Mouse (Mus musculus): ENCODE data around the gene Itga11. TPM values are rescaled to one million over a fixed set of nuclear protein-coding genes. Genes with fewer than 3 reads are reported as not detected.
"Not testable (repeated sequence)": the region's sequence is repeated elsewhere in the genome, so short reads cannot be mapped to it uniquely, and the experiment has no call there.

Itga11 gene
- polyA plus RNA-seq, 1 experiment from 2014 or later: 1.4 TPM

- Histone ChIP-seq H3K9me3 (no peaks in the 10 kb centered on the region), H3K27ac (replicated peaks) (no peak overlapping the region), H3K27me3 (no peaks in the 10 kb centered on the region), H3K36me3 (no peaks in the 10 kb centered on the region), H3K4me2 (no peak overlapping the region), H3K4me3 (no peak overlapping the region), H3K4me1 (replicated peaks) (peaks cover 14% of the 10 kb centered on the region), H3K9ac (no peak overlapping the region)
- ATAC-seq (ENCODE audit: low read depth): no peak
- 85% methylated on average over 4 of the region's 4 CpGs for WGBS
These were observed 18.6 kb upstream of the Itga11 start for GRCm38 (mm10) chr9:62659026-62659425.

- not testable (repeated sequence) for H3K9ac ChIP-seq; H3K4me3 ChIP-seq; H3K36me3 ChIP-seq; H3K9me3 ChIP-seq; H3K27me3 ChIP-seq; ATAC-seq (ENCODE audit: low read depth); H3K4me2 ChIP-seq; H3K27ac ChIP-seq (replicated peaks)
- 91% methylated on average over 9 of the region's 9 CpGs for WGBS
- H3K4me1 ChIP-seq (replicated peaks): peaks cover 11% of the 10 kb centered on the region
These were observed 16.7 kb upstream of the Itga11 start for GRCm38 (mm10) chr9:62660971-62661370.

GRCm38 (mm10) chr9:62663443-62663842 is 14.2 kb upstream of the Itga11 start:
- H3K9me3 ChIP-seq: no peaks in the 10 kb centered on the region
- peaks cover 11% of the 10 kb centered on the region for H3K4me1 ChIP-seq (replicated peaks)
- H3K27ac ChIP-seq (replicated peaks): no peak overlapping the region
- H3K27me3 ChIP-seq: no peaks in the 10 kb centered on the region; the same call in 1 of the 2 replicates
- H3K4me3 ChIP-seq: no peak overlapping the region
- H3K36me3 ChIP-seq: no peaks in the 10 kb centered on the region
- H3K9ac ChIP-seq: no peak overlapping the region
- H3K4me2 ChIP-seq: no peak overlapping the region
- WGBS: 51% methylated on average over 2 of the region's 2 CpGs
- no peak for ATAC-seq (ENCODE audit: low read depth)

GRCm38 (mm10) chr9:62664115-62664725 is 13.4 kb upstream of the Itga11 start:
- no peaks in the 10 kb centered on the region for H3K9me3 ChIP-seq
- 29% methylated on average over 10 of the region's 10 CpGs for WGBS
- no peak overlapping the region for H3K9ac ChIP-seq
- H3K27ac ChIP-seq (replicated peaks): no peak overlapping the region
- H3K27me3 ChIP-seq: no peaks in the 10 kb centered on the region; the same call in 1 of the 2 replicates
- no peak overlapping the region for H3K4me3 ChIP-seq
- no peaks in the 10 kb centered on the region for H3K36me3 ChIP-seq
- H3K4me2 ChIP-seq: no peak overlapping the region
- ATAC-seq (ENCODE audit: low read depth): no peak
- H3K4me1 ChIP-seq (replicated peaks): peaks cover 11% of the 10 kb centered on the region

- Histone ChIP-seq H3K9ac (no peak overlapping the region), H3K36me3 (no peaks in the 10 kb centered on the region), H3K4me1 (replicated peaks) (peaks cover 11% of the 10 kb centered on the region), H3K9me3 (no peaks in the 10 kb centered on the region), H3K4me2 (no peak overlapping the region), H3K4me3 (no peak overlapping the region), H3K27ac (replicated peaks) (no peak overlapping the region), H3K27me3 (no peaks in the 10 kb centered on the region; the same call in 1 of the 2 replicates)
- no peak for ATAC-seq (ENCODE audit: low read depth)
- 82% methylated on average over 4 of the region's 4 CpGs for WGBS
These were observed 11.7 kb upstream of the Itga11 start for GRCm38 (mm10) chr9:62665892-62666291.

GRCm38 (mm10) chr9:62668503-62668902 is 9.1 kb upstream of the Itga11 start:
- H3K9me3 ChIP-seq: no peaks in the 10 kb centered on the region
- H3K4me2 ChIP-seq: no peak overlapping the region
- no peak overlapping the region for H3K27ac ChIP-seq (replicated peaks)
- WGBS: 85% methylated on average over 4 of the region's 4 CpGs
- H3K4me3 ChIP-seq: no peak overlapping the region
- H3K36me3 ChIP-seq: no peaks in the 10 kb centered on the region
- ATAC-seq (ENCODE audit: low read depth): no peak
- no peak overlapping the region for H3K9ac ChIP-seq
- H3K27me3 ChIP-seq: no peaks in the 10 kb centered on the region; the same call in 1 of the 2 replicates
- H3K4me1 ChIP-seq (replicated peaks): peaks cover 10% of the 10 kb centered on the region

- Histone ChIP-seq H3K4me2 (no peak overlapping the region), H3K4me1 (replicated peaks) (peaks cover 11% of the 10 kb centered on the region), H3K4me3 (no peak overlapping the region), H3K9ac (no peak overlapping the region), H3K27me3 (peaks cover 23% of the 10 kb centered on the region), H3K36me3 (no peaks in the 10 kb centered on the region), H3K9me3 (no peaks in the 10 kb centered on the region), H3K27ac (replicated peaks) (no peak overlapping the region)
- 88% methylated on average over 7 of the region's 7 CpGs for WGBS
- no peak for ATAC-seq (ENCODE audit: low read depth)
These were observed 4.4 kb upstream of the Itga11 start for GRCm38 (mm10) chr9:62673241-62673640.

GRCm38 (mm10) chr9:62675172-62675571 is 2.5 kb upstream of the Itga11 start:
- WGBS: 90% methylated on average over 1 of the region's 1 CpGs

GRCm38 (mm10) chr9:62678550-62679155 is 1.0 kb downstream of the Itga11 start:
- WGBS: 3% methylated on average over 22 of the region's 22 CpGs
- no peak overlapping the region for H3K27ac ChIP-seq (replicated peaks)
- no peaks in the 10 kb centered on the region for H3K9me3 ChIP-seq
- H3K4me3 ChIP-seq: peak overlapping the region; percentile 38
- H3K4me2 ChIP-seq: peak overlapping the region; percentile 67
- no peaks in the 10 kb centered on the region for H3K36me3 ChIP-seq
- H3K27me3 ChIP-seq: peaks cover 53% of the 10 kb centered on the region
- peaks cover 22% of the 10 kb centered on the region for H3K4me1 ChIP-seq (replicated peaks)
- peak overlapping the region; percentile 63 for H3K9ac ChIP-seq
- 0 out of 2 replicates have a peak, but pooled peaks have one; percentile 15 for ATAC-seq (ENCODE audit: low read depth)

More at GRCm38 (mm10) chr9:62675172-62675571, 2.5 kb upstream of the Itga11 start:
- peaks cover 22% of the 10 kb centered on the region for H3K4me1 ChIP-seq (replicated peaks)
- ATAC-seq (ENCODE audit: low read depth): no peak
- H3K9ac ChIP-seq: no peak overlapping the region
- no peak overlapping the region for H3K4me2 ChIP-seq
- no peak overlapping the region for H3K27ac ChIP-seq (replicated peaks)
- H3K9me3 ChIP-seq: no peaks in the 10 kb centered on the region
- H3K27me3 ChIP-seq: peaks cover 42% of the 10 kb centered on the region
- no peaks in the 10 kb centered on the region for H3K36me3 ChIP-seq
- no peak overlapping the region for H3K4me3 ChIP-seq

GRCm38 (mm10) chr9:62679398-62679797 is 1.8 kb downstream of the Itga11 start:
- no peak overlapping the region for H3K27ac ChIP-seq (replicated peaks)
- WGBS: 64% methylated on average over 4 of the region's 4 CpGs
- peaks cover 53% of the 10 kb centered on the region for H3K27me3 ChIP-seq

GRCm38 (mm10) chr9:62684311-62684710 is 6.7 kb downstream of the Itga11 start:
- Histone ChIP-seq H3K4me2 (no peak overlapping the region), H3K27me3 (peaks cover 20% of the 10 kb centered on the region), H3K9ac (no peak overlapping the region), H3K4me3 (no peak overlapping the region), H3K4me1 (replicated peaks) (0 out of 2 replicates have a peak, but pooled peaks cover under 1% of the 10 kb centered on the region), H3K27ac (replicated peaks) (no peak overlapping the region), H3K36me3 (no peaks in the 10 kb centered on the region), H3K9me3 (no peaks in the 10 kb centered on the region)
- no peak for ATAC-seq (ENCODE audit: low read depth)
- 90% methylated on average over 7 of the region's 7 CpGs for WGBS

More at GRCm38 (mm10) chr9:62679398-62679797, 1.8 kb downstream of the Itga11 start:
- Histone ChIP-seq H3K36me3 (no peaks in the 10 kb centered on the region), H3K4me1 (replicated peaks) (peaks cover 22% of the 10 kb centered on the region), H3K4me3 (no peak overlapping the region), H3K9ac (no peak overlapping the region), H3K9me3 (no peaks in the 10 kb centered on the region), H3K4me2 (peak overlapping the region; percentile 67; the same call in 1 of the 2 replicates)
- no peak for ATAC-seq (ENCODE audit: low read depth)

- WGBS: 88% methylated on average over 10 of the region's 10 CpGs
- ATAC-seq (ENCODE audit: low read depth): no peak
- Histone ChIP-seq H3K36me3 (no peaks in the 10 kb centered on the region), H3K9me3 (no peaks in the 10 kb centered on the region), H3K4me1 (replicated peaks) (no peaks in the 10 kb centered on the region), H3K9ac (no peak overlapping the region), H3K4me2 (no peak overlapping the region), H3K27ac (replicated peaks) (no peak overlapping the region), H3K4me3 (no peak overlapping the region), H3K27me3 (no peaks in the 10 kb centered on the region; the same call in 1 of the 2 replicates)
These were observed 12.1 kb downstream of the Itga11 start for GRCm38 (mm10) chr9:62689748-62690147.
